Mouse (Mus musculus) adrenal gland, adult (tissue): ENCODE data around the gene Hemgn.

Experiments
- DNase-seq, 2 experiments: peaks; one replicate each; pipeline ENCODE4 v3.0.0; 2022 to 2023; ENCODE audit warnings: low spot score in 1 of 2; ENCODE audit not compliant: inconsistent age in 2 of 2

The Hemgn gene

DNA sequence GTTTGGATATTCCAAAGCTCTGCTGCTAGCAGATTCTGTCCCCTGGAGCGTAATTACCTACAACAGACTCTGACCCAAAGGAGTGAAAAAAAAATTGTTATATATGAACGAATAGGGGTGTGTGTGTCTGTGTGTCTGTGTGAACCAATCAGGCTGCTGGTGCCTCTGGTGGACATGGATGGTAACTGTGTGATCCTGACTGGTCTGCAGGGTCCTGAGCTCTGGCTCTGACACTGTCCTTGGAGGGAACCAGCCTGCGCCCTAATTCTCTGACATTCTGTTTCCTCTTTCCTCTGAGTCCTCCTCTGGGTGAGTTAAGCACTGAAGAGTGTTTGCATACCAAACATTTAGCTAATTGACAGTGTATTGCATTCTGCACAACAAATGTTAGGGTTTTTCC, 4.2 kb upstream of the Hemgn start:
- DNase-seq, result peak; percentile 50 to 68

DNA sequence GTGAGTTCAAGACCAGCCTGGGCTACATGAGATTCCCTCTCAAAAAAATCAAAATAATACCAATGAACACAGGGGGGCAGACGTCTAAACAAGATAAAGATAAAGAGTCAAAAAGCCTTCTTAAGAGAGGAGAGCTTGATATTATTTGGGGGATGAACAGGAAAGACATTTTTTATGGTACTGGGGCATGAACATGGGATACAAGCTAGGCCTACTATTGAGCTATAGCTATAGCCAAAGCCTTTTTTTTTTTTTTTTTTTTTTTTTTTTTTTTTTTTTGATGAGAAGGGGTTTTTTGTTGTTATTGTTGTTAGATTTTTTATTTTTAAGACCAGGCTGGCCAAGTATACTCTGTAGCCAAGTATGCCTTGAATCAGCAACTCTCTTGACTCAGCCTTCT, 1.2 kb downstream of the Hemgn start:
- DNase-seq, result no peak

GRCm38 (mm10) chr4:46411489-46411888, 1.8 kb downstream of the Hemgn start:
- DNase-seq, result no peak

DNA sequence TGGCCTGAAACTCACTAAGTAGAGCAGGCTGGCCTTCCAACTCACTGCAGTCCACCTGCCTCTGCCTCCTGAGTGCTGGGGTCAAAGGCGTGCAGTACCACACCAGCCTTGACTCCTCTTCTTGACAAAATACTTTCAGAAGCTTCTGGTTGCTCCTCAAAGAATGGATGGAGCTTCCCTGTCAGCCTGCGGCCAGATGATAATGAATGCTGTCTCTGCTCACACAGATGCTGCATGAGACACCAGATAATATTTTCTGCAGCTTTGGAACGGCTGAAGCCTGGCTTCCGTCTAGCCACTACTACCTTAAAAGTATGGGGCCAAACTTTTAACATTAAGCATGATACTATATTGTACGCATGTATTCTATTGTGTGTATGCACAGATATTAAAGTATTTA, 2.6 kb downstream of the Hemgn start:
- DNase-seq, result no peak

- no peak for DNase-seq
These were observed 6.2 kb downstream of the Hemgn start for GRCm38 (mm10) chr4:46406966-46407703.

DNA sequence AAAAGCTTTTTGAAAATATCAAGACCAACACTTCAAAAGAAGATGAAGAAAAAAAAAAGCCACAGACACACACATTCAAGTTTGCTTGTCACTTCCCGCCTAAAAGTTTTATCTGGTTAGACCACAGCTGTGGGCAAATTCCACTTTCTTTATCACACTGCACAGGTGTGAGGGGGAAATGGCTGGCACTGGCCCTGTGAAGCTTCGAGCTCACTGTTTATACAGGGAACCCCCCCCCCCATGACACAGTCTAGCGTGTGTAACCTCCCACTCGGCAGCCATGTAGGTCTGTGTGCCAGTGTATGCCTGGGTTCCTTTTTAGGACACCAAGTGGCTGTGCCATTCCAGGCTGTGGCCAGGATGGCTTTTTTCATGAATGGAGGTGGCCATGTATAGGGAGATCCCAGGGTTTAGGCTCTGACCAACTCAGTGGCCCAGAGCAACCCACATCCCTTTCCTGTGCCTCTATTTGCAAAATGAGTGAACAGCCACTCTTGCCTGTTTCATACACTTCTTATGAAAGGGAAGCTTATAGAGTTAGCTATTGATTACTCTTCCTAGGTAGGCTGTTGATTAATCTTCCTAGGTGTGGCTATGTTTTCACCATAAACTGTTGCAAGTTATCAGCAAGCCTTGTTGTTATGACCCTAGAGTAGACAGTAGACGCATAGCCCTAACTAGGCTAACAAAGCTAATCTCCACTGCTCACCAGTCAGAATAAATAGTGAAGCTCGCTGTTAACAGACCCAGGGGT, 9.1 kb downstream of the Hemgn start:
- DNase-seq, result no peak

DNA sequence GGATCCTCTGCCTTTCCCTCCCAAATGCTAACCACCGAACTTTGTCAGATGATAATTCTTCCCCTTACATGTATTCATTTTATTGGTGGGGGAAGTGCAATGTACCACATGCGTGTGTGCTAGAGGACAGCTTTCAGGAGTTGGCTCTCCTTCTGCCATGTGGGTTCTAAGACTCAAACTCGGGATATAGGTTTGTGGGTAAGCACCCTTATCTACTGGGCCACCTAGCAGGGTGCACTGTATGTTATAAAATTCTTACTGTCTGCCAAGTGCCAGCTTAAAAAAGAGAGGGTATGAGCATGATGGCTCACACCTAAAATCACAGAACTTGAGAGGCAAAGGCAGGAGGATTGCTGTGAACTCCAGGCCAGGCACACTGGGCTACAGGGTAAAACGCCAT, 14.5 kb downstream of the Hemgn start:
- no peak for DNase-seq

DNA sequence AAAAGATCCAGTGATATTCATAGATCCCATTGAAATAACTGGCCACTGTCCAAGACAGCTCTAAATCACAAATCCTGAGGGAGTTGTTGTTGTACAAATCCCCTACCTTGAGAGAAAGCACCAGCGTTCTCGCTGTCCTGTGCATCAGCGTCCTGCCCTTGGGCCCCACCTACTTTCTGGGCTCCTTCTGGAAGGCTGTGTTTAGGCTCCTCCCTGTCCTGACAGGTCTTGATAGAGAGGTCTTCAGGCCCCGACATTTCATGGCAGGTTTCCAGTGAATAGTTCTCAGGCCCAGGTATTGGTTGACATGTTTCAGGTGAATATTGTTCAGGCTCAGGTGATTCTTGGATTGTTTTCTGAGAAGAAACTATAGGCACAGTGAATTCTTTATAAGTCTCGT, 17.6 kb downstream of the Hemgn start:
- DNase-seq, result no peak

GRCm38 (mm10) chr4:46394388-46394787, 18.9 kb downstream of the Hemgn start:
- DNase-seq, result no peak

GRCm38 (mm10) chr4:46390390-46390970, 22.8 kb downstream of the Hemgn start:
- DNase-seq, result peak; percentile 79 to 94

- DNase-seq, result peak in 1 of 2 experiments; percentile 56
These were observed 23.5 kb downstream of the Hemgn start for GRCm38 (mm10) chr4:46389612-46390341.

DNA sequence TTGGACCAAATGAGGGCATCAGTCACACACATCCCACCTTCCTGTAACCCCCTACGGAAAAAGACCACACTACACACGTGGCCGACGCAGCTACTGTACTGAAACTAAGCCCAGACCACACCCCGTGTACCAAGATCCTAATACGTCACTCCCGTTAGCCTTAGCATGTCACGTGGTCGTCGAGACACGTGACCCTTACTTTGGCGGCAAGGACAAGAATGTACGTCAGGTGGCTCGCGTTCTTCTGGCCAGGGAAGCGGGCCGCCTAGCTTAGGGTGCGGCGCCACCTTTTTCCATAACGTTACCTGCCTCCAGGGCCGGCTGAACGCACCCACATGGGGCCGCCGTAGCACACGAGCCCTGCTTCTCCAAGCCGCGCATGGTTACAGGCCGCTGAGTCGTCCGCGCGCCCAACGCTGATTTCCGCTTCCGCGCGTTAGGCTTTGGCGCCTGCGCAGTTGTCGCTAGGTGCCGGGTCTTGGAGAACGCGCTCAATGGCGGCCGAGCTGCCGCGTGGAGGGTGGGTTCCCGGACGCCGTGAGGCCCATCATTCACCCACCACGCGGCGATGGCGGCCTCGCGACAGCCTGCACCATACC, 24.2 kb downstream of the Hemgn start, which contains the start of gene Trmo:
Trmo (minus strand) TSS at position 425 of the 599 bp plus-strand sequence.
- DNase-seq, result peak; percentile 94 to 98

GRCm38 (mm10) chr4:46388556-46388955, 24.8 kb downstream of the Hemgn start:
- DNase-seq, result no peak

GRCm38 (mm10) chr4:46374869-46375368, 38.4 kb downstream of the Hemgn start:
- DNase-seq, result peak; percentile 87 to 93

DNA sequence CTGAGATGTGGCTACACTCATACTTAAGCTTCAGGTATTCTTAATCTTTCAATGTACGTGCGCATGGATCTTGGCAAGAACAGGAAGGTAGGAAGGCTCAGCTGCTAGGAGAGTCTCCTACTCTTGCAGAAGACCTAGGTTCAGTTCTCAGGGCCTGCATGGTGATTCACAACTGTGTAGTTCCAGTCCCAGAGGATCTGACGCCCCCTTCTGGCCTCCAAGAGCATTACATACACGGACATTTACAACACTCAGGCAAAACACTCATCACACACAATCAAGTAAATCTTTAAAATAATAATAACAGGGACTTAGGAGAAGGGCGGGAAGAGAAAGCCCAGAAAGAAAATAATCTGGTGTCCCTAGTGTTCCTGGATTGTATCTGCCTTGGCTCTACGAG, 38.9 kb downstream of the Hemgn start:
- DNase-seq, result peak; percentile 27 to 67

DNA sequence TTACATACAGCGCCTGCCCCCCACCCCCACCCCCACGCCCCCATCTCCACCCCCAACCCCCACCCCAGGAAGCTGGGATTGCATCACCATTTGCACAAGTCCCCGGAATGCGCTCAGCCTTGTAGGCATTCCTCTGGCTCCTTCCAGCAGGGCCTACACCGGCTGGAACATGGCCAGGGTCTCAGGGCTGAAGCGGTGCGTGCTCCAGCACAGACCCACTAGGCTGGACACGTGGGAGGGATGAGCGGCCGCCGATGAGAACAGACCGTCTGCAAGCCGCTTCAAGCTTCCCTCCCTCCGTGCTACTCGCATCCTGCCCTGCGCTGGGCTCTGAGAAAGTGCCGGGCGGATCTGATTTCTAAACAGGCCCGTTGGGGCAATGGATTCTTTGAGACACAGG, 42.3 kb downstream of the Hemgn start:
- DNase-seq, result peak; percentile 90 to 91

GRCm38 (mm10) chr4:46370406-46370805, 42.9 kb downstream of the Hemgn start:
- peak; percentile 72 to 84 for DNase-seq

DNA sequence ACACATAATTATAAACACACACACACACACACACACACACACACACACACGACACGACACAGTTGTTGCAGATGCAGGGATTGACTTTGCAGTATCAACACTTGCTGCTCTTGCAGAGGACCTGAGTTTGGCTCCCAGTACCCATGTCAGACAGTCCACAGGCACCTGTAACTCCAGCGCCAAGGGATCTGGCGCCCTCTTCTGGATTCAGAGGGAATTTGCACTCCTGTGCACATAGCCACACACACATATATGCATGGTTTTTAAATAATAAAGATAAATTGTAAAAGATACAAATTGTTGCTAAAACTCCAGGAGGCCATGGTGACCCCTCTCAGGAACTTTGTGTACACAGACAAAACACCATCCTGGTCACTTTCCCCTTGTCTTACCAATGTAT, 44.2 kb downstream of the Hemgn start:
- DNase-seq, result no peak

DNA sequence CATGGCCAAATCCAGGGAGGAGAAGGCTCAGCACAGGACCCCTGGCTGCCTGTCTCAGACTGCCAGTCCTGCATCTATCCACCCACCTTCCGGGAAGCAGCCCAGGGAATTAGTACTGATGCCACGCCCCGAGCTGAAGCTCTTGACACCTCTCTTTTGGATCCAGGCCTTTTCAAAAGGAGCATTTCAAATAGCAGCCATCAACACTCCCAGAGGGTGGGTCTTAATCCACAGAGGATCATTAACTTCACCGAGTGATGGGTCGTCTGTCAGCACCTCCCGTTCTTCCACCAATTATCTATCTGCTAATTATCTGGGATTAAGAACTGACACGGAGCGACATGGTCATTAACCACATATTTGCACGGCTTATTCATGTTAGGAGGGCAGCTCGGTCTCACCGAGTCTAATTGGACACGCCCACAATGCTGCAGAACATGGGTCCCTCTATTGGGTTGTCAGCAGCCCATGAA, 45.8 kb downstream of the Hemgn start:
- DNase-seq, result no peak

DNA sequence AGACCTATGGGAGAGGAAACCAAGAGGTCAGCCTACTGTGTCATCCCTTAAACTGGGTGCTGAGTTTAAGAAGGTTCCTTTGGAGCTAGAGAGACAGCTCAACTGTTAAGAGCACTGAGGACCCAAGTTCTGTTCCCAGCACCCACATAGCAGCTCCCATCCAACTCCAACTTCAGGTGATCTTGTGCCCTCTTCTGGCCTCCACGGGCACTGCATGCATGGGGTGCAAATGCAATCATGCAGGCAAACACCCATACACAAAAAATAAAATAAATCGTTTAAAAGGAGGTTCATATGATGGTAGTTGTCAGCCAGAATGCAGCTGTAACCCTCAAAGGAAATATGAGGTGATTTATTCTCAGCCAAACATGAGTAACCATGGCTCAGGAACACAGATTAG, 48.9 kb downstream of the Hemgn start:
- DNase-seq, result no peak

GRCm38 (mm10) chr4:46361258-46361657, 52.0 kb downstream of the Hemgn start:
- DNase-seq, result no peak
